Mouse (Mus musculus) ES-E14 (cell line): ENCODE data around the gene Rbm12. TPM values are rescaled to one million over a fixed set of nuclear protein-coding genes. Genes with fewer than 3 reads are reported as not detected.

Experiments used
- DNase-seq: peaks from one replicate; pipeline ENCODE4 v3.0.0-alpha.2; 2013; ENCODE audit warnings: low read depth, low spot score
- H3K27ac ChIP-seq: 2 replicates; pipeline ENCODE4 v1.5.1; 2012; ENCODE audit warnings: low read depth, mild to moderate bottlenecking, low read length, moderate library complexity, mixed read lengths; ENCODE audit not compliant: poor library complexity, insufficient read depth, severe bottlenecking
- H3K36me3 ChIP-seq: 2 replicates; pipeline ENCODE4 v1.6.1; 2012; ENCODE audit warnings: mild to moderate bottlenecking, low read length, moderate library complexity, mixed read lengths; ENCODE audit not compliant: control insufficient read depth, poor library complexity, insufficient read depth, severe bottlenecking
- H3K4me1 ChIP-seq, 2 experiments: fragments of 150-350 bp in 1 of 2; sonication (generic) in 1 of 2; 2 replicates each; pipeline ENCODE4 v1.6.1; 2012; ENCODE audit warnings: low read length in 2 of 2, mild to moderate bottlenecking in 1 of 2, mixed read lengths in 1 of 2; ENCODE audit not compliant: control insufficient read depth in 2 of 2, insufficient read depth in 2 of 2, poor library complexity in 1 of 2
- H3K4me3 ChIP-seq, 2 experiments: fragments of 150-350 bp in 1 of 2; sonication (generic) in 1 of 2; 2 replicates each; pipeline ENCODE4 v1.5.1; 2012; ENCODE audit warnings: low read length in 2 of 2, low read depth in 1 of 2, mild to moderate bottlenecking in 1 of 2, mixed read lengths in 1 of 2; ENCODE audit not compliant: insufficient read depth in 1 of 2, poor library complexity in 1 of 2, severe bottlenecking in 1 of 2
- H3K9ac ChIP-seq: 2 replicates; pipeline ENCODE4 v1.6.1; 2012; ENCODE audit warnings: low read depth, mild to moderate bottlenecking, low read length, mixed read lengths; ENCODE audit not compliant: poor library complexity, insufficient read depth, severe bottlenecking
- H3K9me3 ChIP-seq: fragments of 150-350 bp; sonication (generic); 2 replicates; pipeline ENCODE4 v1.6.1; 2012; ENCODE audit warnings: low read depth, mild to moderate bottlenecking, low read length; ENCODE audit not compliant: control insufficient read depth, insufficient read depth
- CHD2 ChIP-seq: IDR thresholded peaks from 2 replicates; pipeline ENCODE4 v1.6.1; 2014; ENCODE audit warnings: mild to moderate bottlenecking, low read depth, low read length, inconsistent platforms
- HCFC1 ChIP-seq: IDR thresholded peaks from 2 replicates; pipeline ENCODE4 v1.6.1; 2012; ENCODE audit warnings: low read length, inconsistent platforms, borderline replicate concordance; ENCODE audit not compliant: insufficient read depth
- MAFK ChIP-seq: IDR thresholded peaks from 2 replicates; pipeline ENCODE4 v1.6.1; 2014; ENCODE audit warnings: mild to moderate bottlenecking, low read depth, low read length, inconsistent platforms; ENCODE audit not compliant: insufficient read depth
- ZC3H11A ChIP-seq: IDR thresholded peaks from 2 replicates; pipeline ENCODE4 v1.6.1; 2012; ENCODE audit warnings: low read depth, mild to moderate bottlenecking, inconsistent platforms, low read length, borderline replicate concordance
- ZNF384 ChIP-seq: IDR thresholded peaks from 2 replicates; pipeline ENCODE4 v1.6.1; 2012; ENCODE audit warnings: low read depth, low read length, inconsistent platforms
- in situ Hi-C, 2 experiments: fragments of 600-800 bp; cut with MboI; formaldehyde crosslinking; loops; one replicate each; pipeline ENCODE4 v1.15.1; 2025; ENCODE audit warnings: low sequenced_read_pairs in 2 of 2, inconsistent platforms in 1 of 2; ENCODE audit not compliant: unreplicated experiment in 2 of 2
- total RNA-seq: library from RNA; depleted of rRNA; stranded (reverse); fragments of 300-350 nt; gene quantifications from 2 replicates; pipeline ENCODE4 v1.2.3, GENCODE M21; 2012; rRNA removed

Gene Rbm12
- total RNA-seq = 21.8 and 22.1 TPM in 2 replicates

- TF ChIP-seq ZNF384 = no peak
- peak; percentile 16; the same call in 1 of the 2 replicates for TF ChIP-seq HCFC1
- in situ Hi-C loops = no loop called here
- peak within 1 kb of the TSS; percentile 93 for H3K27ac ChIP-seq
- peak; percentile 83 for DNase-seq
- H3K9me3 ChIP-seq = no peaks in the 10 kb centered on the region
- peak within 1 kb of the TSS; percentile 70 to 93 for H3K4me3 ChIP-seq
- peaks cover 0 to 8% of the 10 kb centered on the region in 2 experiments; a peak in 2 of 4 replicates for H3K4me1 ChIP-seq
- no peaks in the 10 kb centered on the region for H3K36me3 ChIP-seq
- peak within 1 kb of the TSS; percentile 99 for H3K9ac ChIP-seq
Measured at GRCm38 (mm10) chr2:156111358-156112079, at the start of gene Rbm12, which contains the start of gene Cpne1. Rbm12 (minus strand) TSS chr2:156111978. Cpne1 (minus strand) TSS chr2:156111965.

- H3K36me3 ChIP-seq = peaks cover 12% of the 10 kb centered on the region; the same call in 1 of the 2 replicates
- H3K4me1 ChIP-seq = no peaks in the 10 kb centered on the region
- no peak overlapping the region for H3K9ac ChIP-seq
- DNase-seq = no peak
- in situ Hi-C loops = no loop called here
- no peak overlapping the region for H3K4me3 ChIP-seq
- TF ChIP-seq ZC3H11A = no peak
- no peak for TF ChIP-seq ZNF384
- TF ChIP-seq HCFC1 = no peak
- no peaks in the 10 kb centered on the region for H3K9me3 ChIP-seq
- H3K27ac ChIP-seq = no peak overlapping the region
Measured at GRCm38 (mm10) chr2:156151538-156151937, 39.8 kb upstream of the Rbm12 start.

GRCm38 (mm10) chr2:156147316-156147915, 35.6 kb upstream of the Rbm12 start:
- in situ Hi-C loops = no loop called here
- peaks cover 4% of the 10 kb centered on the region; the same call in 1 of the 2 replicates for H3K36me3 ChIP-seq

GRCm38 (mm10) chr2:156146272-156146989, 34.7 kb upstream of the Rbm12 start:
- peaks cover 6% of the 10 kb centered on the region for H3K36me3 ChIP-seq

More at GRCm38 (mm10) chr2:156147316-156147915, 35.6 kb upstream of the Rbm12 start:
- no peak overlapping the region for H3K27ac ChIP-seq
- no peaks in the 10 kb centered on the region for H3K9me3 ChIP-seq
- TF ChIP-seq HCFC1 (no peak), MAFK (no peak), CHD2 (0 out of 2 replicates have a peak, but pooled peaks have one; percentile 23), ZC3H11A (no peak), ZNF384 (no peak)
- no peak overlapping the region for H3K9ac ChIP-seq
- no peaks in the 10 kb centered on the region for H3K4me1 ChIP-seq
- no peak overlapping the region for H3K4me3 ChIP-seq
- DNase-seq = no peak

More at GRCm38 (mm10) chr2:156146272-156146989, 34.7 kb upstream of the Rbm12 start:
- Histone ChIP-seq H3K4me3 (no peak overlapping the region), H3K4me1 (no peaks in the 10 kb centered on the region), H3K27ac (no peak overlapping the region), H3K9me3 (no peaks in the 10 kb centered on the region), H3K9ac (no peak overlapping the region)
- TF ChIP-seq CHD2 (peak; percentile 54), ZC3H11A (no peak)
- DNase-seq = no peak
- in situ Hi-C loops = no loop called here
